Mouse (Mus musculus) limb, embryonic 14.5 days (tissue): ENCODE data around the gene Tbx19. TPM values are rescaled to one million over a fixed set of nuclear protein-coding genes. Genes with fewer than 3 reads are reported as not detected.

ENCODE experiments used
- ATAC-seq: fragments of 200-750 bp; cut with Nextera tagmentation; 2 replicates; pipeline ENCODE4 v1.8.0; 2017; ENCODE audit warnings: low read depth, moderate number of reproducible peaks, moderate TSS enrichment; ENCODE audit not compliant: low FRiP score
- DNase-seq: peaks from one replicate; pipeline ENCODE4 v3.0.0-alpha.2; 2015; ENCODE audit warnings: low spot score
- H3K27ac ChIP-seq: fragments of 300-500 bp; sonication (generic); replicated peaks from 2 replicates; pipeline ENCODE4 v1.5.1; 2014; ENCODE audit warnings: low read depth, mild to moderate bottlenecking, low read length, moderate library complexity, mixed read lengths
- H3K27me3 ChIP-seq: fragments of 300-500 bp; sonication (generic); 2 replicates; pipeline ENCODE4 v1.6.1; 2014; ENCODE audit warnings: low read length, mixed read lengths; ENCODE audit not compliant: control insufficient read depth, insufficient read depth
- H3K36me3 ChIP-seq: fragments of 300-500 bp; sonication (generic); 2 replicates; pipeline ENCODE4 v1.6.1; 2014; ENCODE audit warnings: mild to moderate bottlenecking, low read length, moderate library complexity, mixed read lengths; ENCODE audit not compliant: control insufficient read depth, insufficient read depth
- H3K4me1 ChIP-seq: fragments of 300-500 bp; sonication (generic); 2 replicates; pipeline ENCODE4 v1.6.1; 2014; ENCODE audit warnings: antibody characterized with exemption, low read length, mixed read lengths; ENCODE audit not compliant: control insufficient read depth, insufficient read depth
- H3K4me2 ChIP-seq: fragments of 300-500 bp; sonication (generic); replicated peaks from 2 replicates; pipeline ENCODE4 v1.6.1; 2014; ENCODE audit warnings: low read depth, mild to moderate bottlenecking, low read length, moderate library complexity; ENCODE audit not compliant: severe bottlenecking
- H3K4me3 ChIP-seq: fragments of 300-500 bp; sonication (generic); replicated peaks from 2 replicates; pipeline ENCODE4 v1.5.1; 2014; ENCODE audit warnings: low read length
- H3K9ac ChIP-seq: fragments of 300-500 bp; sonication (generic); 2 replicates; pipeline ENCODE4 v1.6.1; 2014; ENCODE audit warnings: mild to moderate bottlenecking, low read depth, low read length, moderate library complexity; ENCODE audit not compliant: severe bottlenecking
- H3K9me3 ChIP-seq: fragments of 300-500 bp; sonication (generic); 2 replicates; pipeline ENCODE4 v1.6.1; 2016; ENCODE audit warnings: low read length; ENCODE audit not compliant: control insufficient read depth
- POLR2A ChIP-seq: fragments of 200-500 bp; IDR thresholded peaks from 2 replicates; pipeline ENCODE4 v1.8.0; 2012; ENCODE audit warnings: inconsistent platforms, mild to moderate bottlenecking, moderate library complexity, borderline replicate concordance; ENCODE audit not compliant: insufficient read depth, insufficient read length; ENCODE audit errors: extremely low read depth
- WGBS: fragments of 180-500 bp; shearing (Covaris S2); extraction: QIAGEN DNeasy Blood & Tissue Kit; methylation state at CpG from one replicate; pipeline ENCODE4 v1.1.7; 2014; 5-methylcytosine and 5-hydroxymethylcytosine counted together
- polyA plus RNA-seq, 2 experiments: library from polyadenylated mRNA; depleted of rRNA in 1 of 2; stranded (reverse) in 1 of 2; unstranded in 1 of 2; fragments of >200 nt; fragmentation: Nextera tagmentation in 1 of 2; extraction: Ambion mirVana in 1 of 2; gene quantifications; 2 replicates each; pipeline versions ENCODE4 v1.2.1 to v1.2.3; 2012 to 2014

Gene Tbx19
- polyA plus RNA-seq, 2 experiments, result not detected

- Histone ChIP-seq H3K27me3 (no peaks in the 10 kb centered on the region), H3K4me3 (no peak overlapping the region), H3K36me3 (peaks cover 16% of the 10 kb centered on the region), H3K9ac (no peak overlapping the region), H3K9me3 (no peaks in the 10 kb centered on the region), H3K4me1 (no peaks in the 10 kb centered on the region), H3K27ac (no peak overlapping the region), H3K4me2 (no peak overlapping the region)
- ATAC-seq (no peak), DNase-seq (no peak)
- WGBS, result 63% methylated on average over 7 of the region's 9 CpGs
- TF ChIP-seq POLR2A, result no peak
These were observed 13.6 kb upstream of the Tbx19 start for GRCm38 (mm10) chr1:165174059-165174616.

- H3K9me3 ChIP-seq, result no peaks in the 10 kb centered on the region
- 86% methylated on average over 7 of the region's 8 CpGs for WGBS
- H3K4me2 ChIP-seq, result no peak overlapping the region
- H3K27me3 ChIP-seq, result no peaks in the 10 kb centered on the region
- H3K4me3 ChIP-seq, result no peak overlapping the region
- no peak for ATAC-seq
- no peaks in the 10 kb centered on the region for H3K4me1 ChIP-seq
- no peak for DNase-seq
- H3K36me3 ChIP-seq, result no peaks in the 10 kb centered on the region
- no peak overlapping the region for H3K27ac ChIP-seq
- no peak for TF ChIP-seq POLR2A
- no peak overlapping the region for H3K9ac ChIP-seq
These were observed 10.7 kb upstream of the Tbx19 start for GRCm38 (mm10) chr1:165171277-165171676.

- no peak for DNase-seq
- Histone ChIP-seq H3K27ac (no peak overlapping the region), H3K9ac (no peak overlapping the region), H3K4me1 (no peaks in the 10 kb centered on the region), H3K9me3 (no peaks in the 10 kb centered on the region), H3K36me3 (no peaks in the 10 kb centered on the region), H3K4me2 (no peak overlapping the region), H3K4me3 (no peak overlapping the region), H3K27me3 (no peaks in the 10 kb centered on the region)
- no peak for TF ChIP-seq POLR2A
- 65% methylated on average over 5 of the region's 5 CpGs for WGBS
- no peak for ATAC-seq
These were observed 9.6 kb upstream of the Tbx19 start for GRCm38 (mm10) chr1:165170157-165170556.

GRCm38 (mm10) chr1:165169462-165169861, 8.9 kb upstream of the Tbx19 start:
- WGBS, result 77% methylated on average over 3 of the region's 3 CpGs
- DNase-seq (no peak), ATAC-seq (no peak)
- Histone ChIP-seq H3K4me3 (no peak overlapping the region), H3K4me2 (no peak overlapping the region), H3K4me1 (no peaks in the 10 kb centered on the region), H3K36me3 (no peaks in the 10 kb centered on the region), H3K27ac (no peak overlapping the region), H3K27me3 (no peaks in the 10 kb centered on the region), H3K9ac (no peak overlapping the region), H3K9me3 (no peaks in the 10 kb centered on the region)
- TF ChIP-seq POLR2A, result no peak

GRCm38 (mm10) chr1:165164920-165165319, 4.3 kb upstream of the Tbx19 start:
- Histone ChIP-seq H3K36me3 (no peaks in the 10 kb centered on the region), H3K27ac (no peak overlapping the region), H3K9ac (no peak overlapping the region), H3K4me1 (no peaks in the 10 kb centered on the region), H3K4me3 (no peak overlapping the region), H3K4me2 (no peak overlapping the region), H3K27me3 (no peaks in the 10 kb centered on the region), H3K9me3 (no peaks in the 10 kb centered on the region)
- 63% methylated on average over 6 of the region's 6 CpGs for WGBS
- no peak for TF ChIP-seq POLR2A
- no peak for ATAC-seq
- DNase-seq, result no peak

DNA sequence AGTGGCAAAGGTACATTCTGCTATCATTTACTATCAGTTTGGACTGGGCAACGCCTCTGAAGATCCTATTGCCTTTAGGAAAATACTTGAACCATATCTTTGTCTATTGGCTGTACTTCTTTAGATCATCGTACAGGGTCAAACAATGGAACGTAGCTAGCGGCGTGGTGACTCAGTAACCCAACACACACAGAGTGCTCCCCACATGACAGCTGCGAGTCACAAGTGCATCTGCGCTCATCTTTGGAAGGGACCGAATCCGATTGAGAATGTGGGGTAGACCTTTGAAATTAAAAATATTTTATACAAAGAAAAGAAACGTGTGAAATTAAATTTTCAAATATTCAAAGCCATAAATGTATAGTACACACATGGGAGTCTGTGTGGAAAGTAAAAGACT, 1.7 kb downstream of the Tbx19 start:
- ATAC-seq (no peak), DNase-seq (no peak)
- H3K27ac ChIP-seq, result no peak overlapping the region
- WGBS, result 77% methylated on average over 10 of the region's 10 CpGs
- no peaks in the 10 kb centered on the region for H3K4me1 ChIP-seq
- H3K9me3 ChIP-seq, result no peaks in the 10 kb centered on the region
- H3K4me2 ChIP-seq, result no peak overlapping the region
- no peak overlapping the region for H3K9ac ChIP-seq
- no peak overlapping the region for H3K4me3 ChIP-seq
- no peak for TF ChIP-seq POLR2A
- H3K27me3 ChIP-seq, result no peaks in the 10 kb centered on the region
- H3K36me3 ChIP-seq, result no peaks in the 10 kb centered on the region
